10 mouse cellular contexts compared by ENCODE assay signal in the genomic region with DNA sequence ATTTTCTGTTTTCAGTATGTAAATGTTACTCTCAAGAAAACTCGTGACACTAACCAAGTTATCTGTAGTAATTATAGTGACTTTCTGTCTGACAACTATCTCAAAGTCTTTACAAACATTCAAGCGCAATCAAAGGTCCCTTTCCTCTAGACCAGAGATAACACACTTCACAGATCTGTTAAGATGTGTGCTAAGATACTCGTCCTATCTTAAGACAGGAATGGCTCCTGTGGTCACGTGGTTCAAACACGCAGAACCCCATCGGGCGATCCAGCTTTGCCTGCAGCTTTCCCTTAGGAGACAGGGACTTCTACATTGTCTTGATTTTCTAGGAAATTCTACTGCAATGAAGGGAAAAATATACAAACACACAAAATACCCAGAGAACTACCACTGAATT. TPM values are rescaled to one million over a fixed set of nuclear protein-coding genes. Genes with fewer than 3 reads are reported as not detected.
DNase-seq lines count a peak whose midpoint lies in the region; ATAC-seq and TF ChIP-seq lines count a peak whose summit lies in the region.
"Had no signal": no experiment of that assay in that cellular context is flagged by ENCODE, and none has a peak within 500 bp of the region (broad histone marks: within the 10 kb centered on the region; RNA-seq: fewer than 3 reads in every experiment).

No protein-coding gene starts in this region.

- no peaks in the 10 kb centered on the region for H3K27me3 ChIP-seq in heart, embryonic 15.5 days
- H3K27me3 ChIP-seq in heart, adult 2 months (ENCODE audit: control insufficient read depth, insufficient read depth, low read length), result no peaks in the 10 kb centered on the region
- no peaks in the 10 kb centered on the region for H3K27me3 ChIP-seq in MEL (ENCODE audit: control insufficient read depth in 1 of 2, insufficient read depth in 2 of 2, low read length in 2 of 2)
- H3K27me3 ChIP-seq in hindbrain, embryonic 16.5 days (replicated peaks; ENCODE audit: control insufficient read depth, insufficient read depth, low read length), result no peaks in the 10 kb centered on the region
- no peaks in the 10 kb centered on the region for H3K27me3 ChIP-seq in liver, postnatal 0 days (ENCODE audit: insufficient read depth, low read length)
- no peaks in the 10 kb centered on the region; the same call in 1 of the 2 replicates for H3K27me3 ChIP-seq in kidney, adult 2 months (replicated peaks; ENCODE audit: control insufficient read depth, insufficient read depth, low read length)

- no peak for TF ChIP-seq EP300 in heart, adult 2 months (IDR thresholded peaks at IDR 0.05; ENCODE audit: insufficient read depth, low read depth, low read length)
- peak; percentile 16 to 31; a peak in 2 of 4 replicates for TF ChIP-seq EP300 in MEL (IDR thresholded peaks at IDR 0.05; ENCODE audit: low read depth in 1 of 2, low read length in 2 of 2)
- TF ChIP-seq EP300 in liver, postnatal 0 days (IDR thresholded peaks at IDR 0.05; ENCODE audit: low read depth), result no peak

- peaks cover 4% of the 10 kb centered on the region for H3K79me2 ChIP-seq in heart, adult 2 months (replicated peaks; ENCODE audit: control insufficient read depth, insufficient read depth, low read length)
- H3K79me2 ChIP-seq in MEL (ENCODE audit: control insufficient read depth, insufficient read depth, low read length, poor library complexity), result peaks cover 46% of the 10 kb centered on the region

- TF ChIP-seq CTCF in heart, adult 2 months (IDR thresholded peaks at IDR 0.05), result no peak
- no peak for TF ChIP-seq CTCF in MEL (IDR thresholded peaks at IDR 0.05 in 2 of 3, conservative IDR thresholded peaks at IDR 0.05 in 1 of 3; ENCODE audit: control insufficient read depth in 1 of 3, insufficient read depth in 1 of 3, low read depth in 2 of 3, low read length in 3 of 3, poor library complexity in 1 of 3, severe bottlenecking in 1 of 3)
- TF ChIP-seq CTCF in liver, postnatal 0 days (IDR thresholded peaks at IDR 0.05; ENCODE audit: low read depth), result no peak
- no peak for TF ChIP-seq CTCF in kidney, adult 2 months (conservative IDR thresholded peaks at IDR 0.05; ENCODE audit: insufficient read depth, insufficient read length, low read depth, low read length)

- H3K36me3 ChIP-seq in heart, embryonic 15.5 days, result no peaks in the 10 kb centered on the region
- peaks cover 15% of the 10 kb centered on the region for H3K36me3 ChIP-seq in heart, adult 2 months (ENCODE audit: control insufficient read depth, insufficient read depth, low read length)
- peaks cover 0 to 44% of the 10 kb centered on the region in 2 experiments; a peak in 2 of 4 replicates for H3K36me3 ChIP-seq in MEL (ENCODE audit: control insufficient read depth in 1 of 2, insufficient read depth in 2 of 2, low read length in 2 of 2)
- H3K36me3 ChIP-seq in hindbrain, embryonic 16.5 days (ENCODE audit: control insufficient read depth, insufficient read depth, low read length), result no peaks in the 10 kb centered on the region
- H3K36me3 ChIP-seq in liver, postnatal 0 days (replicated peaks; ENCODE audit: insufficient read depth, low read length), result no peaks in the 10 kb centered on the region
- H3K36me3 ChIP-seq in kidney, adult 2 months (ENCODE audit: control insufficient read depth, insufficient read depth, low read length), result no peaks in the 10 kb centered on the region

- no peak overlapping the region for H3K27ac ChIP-seq in heart, embryonic 15.5 days
- no peak overlapping the region for H3K27ac ChIP-seq in heart, adult 2 months
- no peak overlapping the region for H3K27ac ChIP-seq in MEL (ENCODE audit: control insufficient read depth, low read depth, low read length)
- no peak overlapping the region for H3K27ac ChIP-seq in hindbrain, embryonic 16.5 days (ENCODE audit: low read depth, low read length)
- H3K27ac ChIP-seq in liver, postnatal 0 days (ENCODE audit: low read depth), result peak overlapping the region; percentile 61; the same call in 1 of the 2 replicates
- no peak overlapping the region for H3K27ac ChIP-seq in kidney, adult 2 months (ENCODE audit: insufficient read depth, low read depth, low read length)

- no peak for TF ChIP-seq POLR2A in heart, adult 2 months (IDR thresholded peaks at IDR 0.05; ENCODE audit: insufficient read depth, low read depth, low read length)
- TF ChIP-seq POLR2A in MEL (IDR thresholded peaks at IDR 0.05; ENCODE audit: control insufficient read depth in 1 of 2, insufficient read depth in 1 of 2, low read depth in 1 of 2, low read length in 2 of 2, poor library complexity in 1 of 2), result no peak
- no peak for TF ChIP-seq POLR2A in kidney, adult 2 months (IDR thresholded peaks at IDR 0.05; ENCODE audit: low read depth, low read length)

- WGBS in heart, embryonic 15.5 days, result 59% methylated on average over 7 of the region's 7 CpGs
- 49% methylated on average over 7 of the region's 7 CpGs for WGBS in heart, adult 2 months
- 85% methylated on average over 7 of the region's 7 CpGs for WGBS in hindbrain, embryonic 16.5 days
- WGBS in liver, postnatal 0 days (ENCODE audit: insufficient replicate concordance), result 50% methylated on average over 7 of the region's 7 CpGs
- 86% methylated on average over 7 of the region's 7 CpGs for WGBS in kidney, adult 2 months

- H3K9ac ChIP-seq in heart, embryonic 15.5 days, result no peak overlapping the region
- no peak overlapping the region for H3K9ac ChIP-seq in heart, adult 2 months (ENCODE audit: low read depth, low read length)
- H3K9ac ChIP-seq in MEL (ENCODE audit: control insufficient read depth, low read depth, low read length, poor library complexity, severe bottlenecking), result no peak overlapping the region
- H3K9ac ChIP-seq in hindbrain, embryonic 16.5 days (ENCODE audit: low read depth, low read length), result no peak overlapping the region
- peak overlapping the region; percentile 100 for H3K9ac ChIP-seq in liver, postnatal 0 days (replicated peaks)

- no peak for DNase-seq in heart, adult 2 months
- DNase-seq in MEL (ENCODE audit: low read depth, low spot score), result no peak
- no peak for DNase-seq in liver, postnatal 0 days
- no peak for DNase-seq in kidney, adult 2 months
- no peak for DNase-seq in cerebellum, postnatal 36 days
- no peak for DNase-seq in lung, postnatal 10 days
- DNase-seq: cerebellum, adult 11 months; thymus, postnatal 25 days had no signal

- H3K4me1 ChIP-seq in heart, embryonic 15.5 days (replicated peaks), result peaks cover 42% of the 10 kb centered on the region
- peaks cover 7% of the 10 kb centered on the region for H3K4me1 ChIP-seq in heart, adult 2 months (ENCODE audit: control insufficient read depth, insufficient read depth, low read length)
- peaks cover 27 to 32% of the 10 kb centered on the region in 2 experiments for H3K4me1 ChIP-seq in MEL (ENCODE audit: control insufficient read depth in 1 of 2, insufficient read depth in 2 of 2, low read length in 2 of 2)
- H3K4me1 ChIP-seq in hindbrain, embryonic 16.5 days (ENCODE audit: control insufficient read depth, insufficient read depth, low read depth, low read length), result peaks cover 23% of the 10 kb centered on the region
- peaks cover 32% of the 10 kb centered on the region for H3K4me1 ChIP-seq in liver, postnatal 0 days (ENCODE audit: insufficient read depth)
- H3K4me1 ChIP-seq in kidney, adult 2 months (ENCODE audit: control insufficient read depth, insufficient read depth, low read length), result peaks cover 7% of the 10 kb centered on the region; the same call in 1 of the 2 replicates

- intact Hi-C loops in heart, adult 2 months (cut with DNase I), result loop anchor here (5.0 kb wide), 3 partner anchors 34 to 114 kb away; no protein-coding TSS in a partner anchor

- H3K4me3 ChIP-seq in heart, embryonic 15.5 days, result no peak overlapping the region
- H3K4me3 ChIP-seq in heart, adult 2 months, result no peak overlapping the region
- no peak overlapping the region for H3K4me3 ChIP-seq in MEL (ENCODE audit: control insufficient read depth in 1 of 2, insufficient read depth in 1 of 2, low read depth in 2 of 2, low read length in 2 of 2)
- H3K4me3 ChIP-seq in hindbrain, embryonic 16.5 days (ENCODE audit: low read length), result no peak overlapping the region
- peak overlapping the region; percentile 100 for H3K4me3 ChIP-seq in liver, postnatal 0 days (ENCODE audit: low read depth, low read length)
- no peak overlapping the region for H3K4me3 ChIP-seq in kidney, adult 2 months (ENCODE audit: insufficient read depth, low read depth, low read length)

- ATAC-seq in heart, embryonic 15.5 days (replicated peaks; ENCODE audit: insufficient number of reproducible peaks, insufficient read depth, low FRiP score, low read depth), result no peak
- ATAC-seq in hindbrain, embryonic 16.5 days, result no peak
- ATAC-seq in liver, postnatal 0 days, result no peak

- H3K4me2 ChIP-seq in heart, embryonic 15.5 days, result peak overlapping the region; percentile 1; the same call in 1 of the 2 replicates
- H3K4me2 ChIP-seq in hindbrain, embryonic 16.5 days (ENCODE audit: low read length), result 0 out of 2 replicates have a peak overlapping the region, but pooled peaks have one; percentile 8
- peak overlapping the region; percentile 77 for H3K4me2 ChIP-seq in liver, postnatal 0 days (ENCODE audit: low read depth, low read length)

- TF ChIP-seq RAD21 in MEL (IDR thresholded peaks at IDR 0.05; ENCODE audit: low read depth, low read length), result no peak

- no peaks in the 10 kb centered on the region for H3K9me3 ChIP-seq in heart, embryonic 15.5 days (replicated peaks)
- H3K9me3 ChIP-seq in MEL (replicated peaks; ENCODE audit: insufficient read depth, low read length), result no peaks in the 10 kb centered on the region
- no peaks in the 10 kb centered on the region for H3K9me3 ChIP-seq in hindbrain, embryonic 16.5 days (ENCODE audit: control insufficient read depth, low read length)
- H3K9me3 ChIP-seq in liver, postnatal 0 days (ENCODE audit: low read length), result no peaks in the 10 kb centered on the region

TF ChIP-seq in MEL, 35 proteins besides CTCF, POLR2A, EP300 and RAD21 (continues in another document):
- TF ChIP-seq CHD1 (IDR thresholded peaks at IDR 0.05; ENCODE audit: low read depth, low read length) (0 out of 2 replicates have a peak, but pooled peaks have one; percentile 48), GATA1 (IDR thresholded peaks at IDR 0.05; ENCODE audit: low read depth, low read length) (peak; percentile 54), HCFC1 (IDR thresholded peaks at IDR 0.05; ENCODE audit: low read depth, low read length) (0 out of 2 replicates have a peak, but pooled peaks have one; percentile 15), CHD2 (IDR thresholded peaks at IDR 0.05; ENCODE audit: low read length) (no peak), UBTF (IDR thresholded peaks at IDR 0.05; ENCODE audit: borderline replicate concordance, insufficient read depth, low read depth, low read length) (no peak)

RNA-seq across cellular contexts. Expression of gene Tmem131, which starts 6.9 kb away (rescaled TPM):
- polyA plus RNA-seq in heart, embryonic 15.5 days (2015; fragmentation: Nextera tagmentation; extraction: Ambion mirVana), result 6.2 and 8.6 TPM in 2 replicates
- 10 to 100 TPM; 28.1 to 30.0 TPM for total RNA-seq in heart, adult 2 months (2021)
- polyA plus RNA-seq in heart, adult 2 months (2012; rRNA removed), result 13.0 and 17.0 TPM in 2 replicates
- 11.4 and 12.7 TPM in 2 replicates for total RNA-seq in MEL (2012; rRNA removed)
- 100 to 1,000 TPM in 1 of 2 experiments, 10 to 100 TPM in 1; 48.8 to 196 TPM for polyA plus RNA-seq in MEL (2012; ENCODE audit: insufficient read depth in 1 of 2, insufficient read length in 2 of 2, low read depth in 1 of 2, low replicate concordance in 2 of 2, missing spikeins in 1 of 2)
- polyA plus RNA-seq in hindbrain, embryonic 16.5 days (2015; fragmentation: Nextera tagmentation; extraction: Ambion mirVana), result 10.0 and 12.9 TPM in 2 replicates
- polyA plus RNA-seq in liver, postnatal 0 days (2015; fragmentation: Nextera tagmentation; extraction: Ambion mirVana), result 4.8 and 6.1 TPM in 2 replicates
- 18.9 and 19.0 TPM in 2 replicates for polyA plus RNA-seq in kidney, adult 2 months (2012; rRNA removed)

Comparison
In these comparisons a context has a peak if more than half of its experiments do, and no peak if none do; other contexts are left out.
1. H3K4me2 ChIP-seq: peak in every context shown above with its lines; median percentile 77 in liver, postnatal 0 days; 8 in hindbrain, embryonic 16.5 days; 1 in heart, embryonic 15.5 days.